Mouse (Mus musculus): ENCODE results near the gene Adi1. TPM values are rescaled to one million over a fixed set of nuclear protein-coding genes. Genes with fewer than 3 reads are reported as not detected.

Adi1 gene
- polyA plus RNA-seq, 1 experiment from 2014 or later = 104 TPM

- no peaks in the 10 kb centered on the region for H3K27me3 ChIP-seq (ENCODE audit: insufficient read depth, low read length)
- no peaks in the 10 kb centered on the region for H3K9me3 ChIP-seq (ENCODE audit: low read length)
- WGBS (ENCODE audit: insufficient replicate concordance) = 55% methylated on average over 8 of the region's 8 CpGs
- H3K36me3 ChIP-seq (replicated peaks; ENCODE audit: insufficient read depth, low read length) = peaks cover 13% of the 10 kb centered on the region
- peak overlapping the region; percentile 67 for H3K27ac ChIP-seq (ENCODE audit: low read depth)
- H3K4me3 ChIP-seq (ENCODE audit: low read depth, low read length) = no peak overlapping the region
- peak; percentile 91 for ATAC-seq
- DNase-seq = peak; percentile 52
- H3K9ac ChIP-seq (replicated peaks) = no peak overlapping the region
- TF ChIP-seq EP300 (IDR thresholded peaks at IDR 0.05; ENCODE audit: low read depth) (no peak), CTCF (IDR thresholded peaks at IDR 0.05; ENCODE audit: low read depth) (no peak)
- H3K4me1 ChIP-seq (ENCODE audit: insufficient read depth) = peaks cover 10% of the 10 kb centered on the region
- peak overlapping the region; percentile 15; the same call in 1 of the 2 replicates for H3K4me2 ChIP-seq (ENCODE audit: low read depth, low read length)
These were observed 11.3 kb downstream of the Adi1 start for GRCm38 (mm10) chr12:28686199-28686879.

- Histone ChIP-seq H3K9ac (replicated peaks) (no peak overlapping the region), H3K4me3 (ENCODE audit: low read depth, low read length) (no peak overlapping the region), H3K4me2 (ENCODE audit: low read depth, low read length) (no peak overlapping the region), H3K36me3 (replicated peaks; ENCODE audit: insufficient read depth, low read length) (peaks cover 22% of the 10 kb centered on the region), H3K9me3 (ENCODE audit: low read length) (no peaks in the 10 kb centered on the region), H3K27ac (ENCODE audit: low read depth) (no peak overlapping the region), H3K27me3 (ENCODE audit: insufficient read depth, low read length) (no peaks in the 10 kb centered on the region), H3K4me1 (ENCODE audit: insufficient read depth) (peaks cover 10% of the 10 kb centered on the region)
- ATAC-seq (no peak), DNase-seq (no peak)
- no peak for TF ChIP-seq EP300 (IDR thresholded peaks at IDR 0.05; ENCODE audit: low read depth)
- no peak for TF ChIP-seq CTCF (IDR thresholded peaks at IDR 0.05; ENCODE audit: low read depth)
- 82% methylated on average over 6 of the region's 6 CpGs for WGBS (ENCODE audit: insufficient replicate concordance)
These were observed 14.0 kb downstream of the Adi1 start for GRCm38 (mm10) chr12:28688996-28689395.

- Histone ChIP-seq H3K27ac (ENCODE audit: low read depth) (no peak overlapping the region), H3K4me3 (ENCODE audit: low read depth, low read length) (no peak overlapping the region), H3K4me2 (ENCODE audit: low read depth, low read length) (no peak overlapping the region), H3K9ac (replicated peaks) (no peak overlapping the region), H3K27me3 (ENCODE audit: insufficient read depth, low read length) (no peaks in the 10 kb centered on the region), H3K9me3 (ENCODE audit: low read length) (no peaks in the 10 kb centered on the region), H3K36me3 (replicated peaks; ENCODE audit: insufficient read depth, low read length) (peaks cover 31% of the 10 kb centered on the region), H3K4me1 (ENCODE audit: insufficient read depth) (peaks cover 7% of the 10 kb centered on the region)
- TF ChIP-seq EP300 (IDR thresholded peaks at IDR 0.05; ENCODE audit: low read depth) (no peak), CTCF (IDR thresholded peaks at IDR 0.05; ENCODE audit: low read depth) (no peak)
- WGBS (ENCODE audit: insufficient replicate concordance) = 90% methylated on average over 7 of the region's 7 CpGs
- ATAC-seq (no peak), DNase-seq (no peak)
These were observed 15.7 kb downstream of the Adi1 start for GRCm38 (mm10) chr12:28690730-28691129.

- no peak for ATAC-seq
- Histone ChIP-seq H3K36me3 (replicated peaks; ENCODE audit: insufficient read depth, low read length) (peaks cover 32% of the 10 kb centered on the region), H3K4me1 (ENCODE audit: insufficient read depth) (peaks cover 7% of the 10 kb centered on the region), H3K4me2 (ENCODE audit: low read depth, low read length) (no peak overlapping the region), H3K27me3 (ENCODE audit: insufficient read depth, low read length) (no peaks in the 10 kb centered on the region), H3K9ac (replicated peaks) (no peak overlapping the region), H3K9me3 (ENCODE audit: low read length) (no peaks in the 10 kb centered on the region), H3K27ac (ENCODE audit: low read depth) (no peak overlapping the region), H3K4me3 (ENCODE audit: low read depth, low read length) (no peak overlapping the region)
- 60% methylated on average over 3 of the region's 3 CpGs for WGBS (ENCODE audit: insufficient replicate concordance)
- TF ChIP-seq CTCF (IDR thresholded peaks at IDR 0.05; ENCODE audit: low read depth) = no peak
- TF ChIP-seq EP300 (IDR thresholded peaks at IDR 0.05; ENCODE audit: low read depth) = no peak
- DNase-seq = no peak
These were observed 18.7 kb downstream of the Adi1 start for GRCm38 (mm10) chr12:28693738-28694137.

GRCm38 (mm10) chr12:28694231-28694630, 19.2 kb downstream of the Adi1 start:
- DNase-seq = no peak
- Histone ChIP-seq H3K4me1 (ENCODE audit: insufficient read depth) (peaks cover 7% of the 10 kb centered on the region), H3K27ac (ENCODE audit: low read depth) (no peak overlapping the region), H3K4me2 (ENCODE audit: low read depth, low read length) (no peak overlapping the region), H3K27me3 (ENCODE audit: insufficient read depth, low read length) (no peaks in the 10 kb centered on the region), H3K9me3 (ENCODE audit: low read length) (no peaks in the 10 kb centered on the region), H3K9ac (replicated peaks) (no peak overlapping the region), H3K36me3 (replicated peaks; ENCODE audit: insufficient read depth, low read length) (peaks cover 32% of the 10 kb centered on the region), H3K4me3 (ENCODE audit: low read depth, low read length) (no peak overlapping the region)
- no peak for ATAC-seq
- 82% methylated on average over 2 of the region's 2 CpGs for WGBS (ENCODE audit: insufficient replicate concordance)
- TF ChIP-seq EP300 (IDR thresholded peaks at IDR 0.05; ENCODE audit: low read depth) (no peak), CTCF (IDR thresholded peaks at IDR 0.05; ENCODE audit: low read depth) (no peak)

- Histone ChIP-seq H3K4me1 (ENCODE audit: insufficient read depth) (peaks cover 7% of the 10 kb centered on the region), H3K9me3 (ENCODE audit: low read length) (no peaks in the 10 kb centered on the region), H3K27ac (ENCODE audit: low read depth) (no peak overlapping the region), H3K4me2 (ENCODE audit: low read depth, low read length) (no peak overlapping the region), H3K4me3 (ENCODE audit: low read depth, low read length) (no peak overlapping the region), H3K27me3 (ENCODE audit: insufficient read depth, low read length) (no peaks in the 10 kb centered on the region), H3K36me3 (replicated peaks; ENCODE audit: insufficient read depth, low read length) (peaks cover 32% of the 10 kb centered on the region), H3K9ac (replicated peaks) (no peak overlapping the region)
- TF ChIP-seq EP300 (IDR thresholded peaks at IDR 0.05; ENCODE audit: low read depth) (no peak), CTCF (IDR thresholded peaks at IDR 0.05; ENCODE audit: low read depth) (no peak)
- no peak for DNase-seq
- WGBS (ENCODE audit: insufficient replicate concordance) = 90% methylated on average over 7 of the region's 7 CpGs
- no peak for ATAC-seq
These were observed 19.7 kb downstream of the Adi1 start for GRCm38 (mm10) chr12:28694776-28695175.

All from liver, postnatal 0 days (tissue).